Mouse (Mus musculus) cerebellum, adult 2 months (tissue): ENCODE results near the gene Tsnax.

ENCODE experiments used
- CTCF ChIP-seq: fragments of 200-500 bp; IDR thresholded peaks from 2 replicates; pipeline ENCODE4 v1.5.1; 2011; ENCODE audit warnings: low read depth, mild to moderate bottlenecking, control low read depth, low read length, moderate library complexity, borderline replicate concordance; ENCODE audit not compliant: insufficient read depth
- POLR2A ChIP-seq: fragments of 200-500 bp; IDR thresholded peaks from 2 replicates; pipeline ENCODE4 v1.6.1; 2011; ENCODE audit warnings: low read length, control low read depth, borderline replicate concordance; ENCODE audit not compliant: insufficient read depth

GRCm38 (mm10) chr8:124978026-124978425 is 34.8 kb upstream of the Tsnax start:
- TF ChIP-seq CTCF, result no peak
- TF ChIP-seq POLR2A, result no peak
